Mouse (Mus musculus) heart, postnatal 36 days (tissue): ENCODE data around the gene Kbtbd2. TPM values are rescaled to one million over a fixed set of nuclear protein-coding genes. Genes with fewer than 3 reads are reported as not detected.

ENCODE experiments used
- DNase-seq, 2 experiments: peaks; one replicate each; pipeline ENCODE4 v3.0.0; 2021 to 2022
- intact Hi-C: fragments of 180-260 bp; cut with DNase I; formaldehyde crosslinking; loops from one replicate; pipeline ENCODE4 v1.15.1; 2025
- total RNA-seq, 2 experiments: library from RNA; stranded (reverse); gene quantifications; 2 replicates each; pipeline ENCODE4 v1.2.3; 2021

The Kbtbd2 gene
- total RNA-seq, 2 experiments from 2014 or later: 31.5 to 38.1 TPM

GRCm38 (mm10) chr6:56794834-56795233, 2.8 kb downstream of the Kbtbd2 start:
- no peak for DNase-seq
- intact Hi-C loops: loop anchor here (10.0 kb wide), 1 partner anchor 910 kb away; the partner anchor contains the start of gene Lancl2

- DNase-seq: no peak
- intact Hi-C loops: no loop called here
Observed at GRCm38 (mm10) chr6:56789336-56789735, 8.3 kb downstream of the Kbtbd2 start.

GRCm38 (mm10) chr6:56787668-56788067, 9.9 kb downstream of the Kbtbd2 start:
- DNase-seq: no peak
- intact Hi-C loops: no loop called here

GRCm38 (mm10) chr6:56785068-56785467, 12.5 kb downstream of the Kbtbd2 start:
- intact Hi-C loops: no loop called here
- DNase-seq: no peak

GRCm38 (mm10) chr6:56783561-56784272, 13.9 kb downstream of the Kbtbd2 start:
- intact Hi-C loops: no loop called here

GRCm38 (mm10) chr6:56779636-56780035, 18.0 kb downstream of the Kbtbd2 start:
- no peak for DNase-seq
- intact Hi-C loops: no loop called here

More at GRCm38 (mm10) chr6:56783561-56784272, 13.9 kb downstream of the Kbtbd2 start:
- no peak for DNase-seq

GRCm38 (mm10) chr6:56775816-56776215, 21.8 kb downstream of the Kbtbd2 start:
- no peak for DNase-seq
- intact Hi-C loops: no loop called here

- no peak for DNase-seq
- intact Hi-C loops: no loop called here
Observed at GRCm38 (mm10) chr6:56765696-56766095, 31.9 kb downstream of the Kbtbd2 start.

- DNase-seq: no peak
- intact Hi-C loops: no loop called here
Observed at GRCm38 (mm10) chr6:56765265-56765664, 32.3 kb downstream of the Kbtbd2 start.

GRCm38 (mm10) chr6:56759324-56759723, 38.3 kb downstream of the Kbtbd2 start:
- intact Hi-C loops: no loop called here
- no peak for DNase-seq

- intact Hi-C loops: no loop called here
- DNase-seq: no peak
Observed at GRCm38 (mm10) chr6:56756117-56756516, 41.5 kb downstream of the Kbtbd2 start.

GRCm38 (mm10) chr6:56753719-56754118, 43.9 kb downstream of the Kbtbd2 start:
- DNase-seq: no peak
- intact Hi-C loops: no loop called here

- DNase-seq: no peak
- intact Hi-C loops: no loop called here
Observed at GRCm38 (mm10) chr6:56745950-56746543, 51.6 kb downstream of the Kbtbd2 start.

GRCm38 (mm10) chr6:56732545-56732944, 65.1 kb downstream of the Kbtbd2 start:
- DNase-seq: no peak
- intact Hi-C loops: no loop called here

Other genes starting within 250 kb of the Kbtbd2 start
- gene Pde1c, start 228.7 kb downstream of the Kbtbd2 start, total RNA-seq: 10 to 100 TPM; 73.7 to 99.0 TPM
- gene Lsm5, start 93.1 kb downstream of the Kbtbd2 start, total RNA-seq: 10 to 100 TPM; 13.2 to 14.9 TPM
- gene Avl9, start 82.9 kb downstream of the Kbtbd2 start, total RNA-seq: 1 to 10 TPM; 6.5 to 7.5 TPM
- gene Fkbp9, start 34.2 kb upstream of the Kbtbd2 start, total RNA-seq: 10 to 100 TPM; 88.2 to 88.8 TPM
- gene Nt5c3, start 126.1 kb upstream of the Kbtbd2 start, total RNA-seq: 10 to 100 TPM; 74.2 to 94.4 TPM
- not detected for gene Vmn1r4, start 126.2 kb upstream of the Kbtbd2 start, total RNA-seq
- gene Vmn1r5, start 172.5 kb upstream of the Kbtbd2 start, total RNA-seq: not detected
- not detected for gene Vmn1r6, start 199.4 kb upstream of the Kbtbd2 start, total RNA-seq
- gene Vmn1r7, start 227.5 kb upstream of the Kbtbd2 start, total RNA-seq: not detected
- gene Vmn1r8, start 234.5 kb upstream of the Kbtbd2 start, total RNA-seq: not detected